Mouse (Mus musculus) hindbrain, embryonic 13.5 days (tissue): ENCODE measurements at regions not wholly inside any gene's neighbourhood (a gene's known extent, or its start where the extent isn't known, plus 50 kb on each side); places are given as distances from the start of the nearest gene placed in this dataset.

Experiments used
- ATAC-seq: fragments of 200-750 bp; cut with Nextera tagmentation; 2 replicates; pipeline ENCODE4 v1.8.0; 2017; ENCODE audit warnings: moderate TSS enrichment; ENCODE audit not compliant: low FRiP score
- H3K27ac ChIP-seq: fragments of 300-500 bp; sonication (generic); 2 replicates; pipeline ENCODE4 v1.5.1; 2015; ENCODE audit warnings: inconsistent platforms, mild to moderate bottlenecking, moderate library complexity
- H3K27me3 ChIP-seq: fragments of 300-500 bp; sonication (generic); 2 replicates; pipeline ENCODE4 v1.6.1; 2015; ENCODE audit warnings: mild to moderate bottlenecking, inconsistent platforms
- H3K36me3 ChIP-seq: fragments of 300-500 bp; sonication (generic); 2 replicates; pipeline ENCODE4 v1.6.1; 2015; ENCODE audit warnings: mild to moderate bottlenecking, inconsistent platforms
- H3K4me1 ChIP-seq: fragments of 300-500 bp; sonication (generic); replicated peaks from 2 replicates; pipeline ENCODE4 v1.6.1; 2015; ENCODE audit warnings: inconsistent platforms
- H3K4me2 ChIP-seq: fragments of 300-500 bp; sonication (generic); 2 replicates; pipeline ENCODE4 v1.6.1; 2015; ENCODE audit warnings: inconsistent platforms, mild to moderate bottlenecking, moderate library complexity
- H3K4me3 ChIP-seq: fragments of 300-500 bp; sonication (generic); 2 replicates; pipeline ENCODE4 v1.5.1; 2015; ENCODE audit warnings: mild to moderate bottlenecking, inconsistent platforms
- H3K9ac ChIP-seq: fragments of 300-500 bp; sonication (generic); 2 replicates; pipeline ENCODE4 v1.6.1; 2015; ENCODE audit warnings: mild to moderate bottlenecking, inconsistent platforms
- H3K9me3 ChIP-seq: fragments of 300-500 bp; sonication (generic); 2 replicates; pipeline ENCODE4 v1.6.1; 2016; ENCODE audit warnings: inconsistent platforms
- WGBS: fragments of 180-500 bp; shearing (Covaris S2); methylation state at CpG from one replicate; pipeline ENCODE4 v1.1.7; 2015; 5-methylcytosine and 5-hydroxymethylcytosine counted together

DNA sequence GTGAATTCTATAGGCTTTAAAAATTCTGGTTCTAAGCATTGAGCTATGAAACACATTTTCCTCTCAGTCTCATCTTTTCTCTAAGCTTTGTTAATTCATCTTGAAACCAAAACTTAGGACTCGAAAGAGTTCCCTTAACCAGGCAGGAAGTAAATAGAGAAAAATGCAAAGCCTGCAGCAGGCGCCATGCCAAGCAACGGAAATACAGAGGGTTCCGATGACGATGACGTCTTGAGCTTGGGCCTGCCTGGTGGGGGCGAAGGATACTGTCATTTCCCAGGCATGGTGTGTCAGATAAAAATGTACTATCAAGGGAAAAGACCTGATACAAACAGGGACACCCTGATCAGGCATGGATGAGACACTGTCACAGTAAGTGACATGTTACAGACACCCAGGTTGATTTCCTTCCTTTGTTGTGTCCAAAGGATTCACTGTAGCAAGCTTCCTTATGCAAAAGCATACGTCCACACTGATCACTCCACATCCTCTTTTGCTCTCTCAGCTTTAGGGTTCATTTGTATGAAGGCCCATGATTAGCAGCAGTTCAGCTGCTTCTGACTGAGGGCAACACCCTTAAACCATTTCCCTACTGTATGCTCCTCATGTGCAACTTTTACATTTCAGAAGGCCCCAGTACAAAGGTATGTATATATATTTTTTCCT is 135.0 kb downstream of the Cemip2 start:
- Histone ChIP-seq H3K27ac (no peak overlapping the region), H3K9me3 (no peaks in the 10 kb centered on the region), H3K4me1 (peaks cover 8% of the 10 kb centered on the region; the same call in 1 of the 2 replicates), H3K4me3 (no peak overlapping the region), H3K27me3 (no peaks in the 10 kb centered on the region), H3K36me3 (no peaks in the 10 kb centered on the region), H3K4me2 (no peak overlapping the region), H3K9ac (no peak overlapping the region)
- WGBS = 82% methylated on average over 8 of the region's 8 CpGs
- ATAC-seq = no peak

DNA sequence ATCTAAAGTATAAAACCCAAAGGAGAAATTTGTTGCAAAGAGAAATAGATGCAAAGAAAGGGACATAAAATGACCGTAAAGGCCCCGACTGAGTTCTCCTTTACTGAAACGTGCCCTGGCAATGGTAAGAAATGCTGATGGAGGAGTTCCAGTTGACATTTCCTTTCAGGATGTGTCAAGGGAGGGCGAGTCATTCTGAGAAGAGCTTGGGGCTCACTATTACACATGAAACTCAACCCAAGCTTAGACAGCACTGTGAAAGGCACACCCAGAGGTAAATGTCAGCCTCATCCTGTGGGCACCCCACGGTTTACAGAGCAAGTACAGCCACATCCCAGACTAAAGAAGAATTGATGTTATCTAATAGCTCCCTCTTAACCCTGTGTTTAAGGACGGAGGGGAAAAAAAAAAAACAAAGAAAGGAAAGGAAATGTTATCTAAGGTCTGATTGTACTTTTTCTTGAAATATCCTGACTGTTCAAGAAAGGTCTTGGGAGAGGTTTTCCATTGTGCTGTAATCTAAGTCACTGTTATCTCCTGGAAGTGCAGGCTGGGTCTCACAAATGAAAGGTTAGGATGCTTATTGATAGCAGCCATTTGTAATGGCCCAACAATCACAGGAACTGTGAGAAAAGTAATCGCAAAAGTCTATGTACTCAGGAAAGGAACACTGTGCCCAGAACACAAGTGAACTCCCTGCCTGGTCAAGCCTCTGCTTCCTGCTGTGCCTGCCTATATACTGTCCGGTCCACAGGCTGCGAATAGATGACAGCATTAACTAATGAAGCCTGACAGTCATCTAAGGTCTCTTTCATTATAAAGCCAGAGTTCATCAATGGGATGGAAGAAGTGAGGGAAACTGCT is 135.8 kb downstream of the Cemip2 start:
- Histone ChIP-seq H3K27ac (no peak overlapping the region), H3K9ac (no peak overlapping the region), H3K4me1 (peaks cover 8% of the 10 kb centered on the region; the same call in 1 of the 2 replicates), H3K36me3 (no peaks in the 10 kb centered on the region), H3K4me3 (no peak overlapping the region), H3K4me2 (no peak overlapping the region), H3K27me3 (no peaks in the 10 kb centered on the region), H3K9me3 (no peaks in the 10 kb centered on the region)
- 41% methylated on average over 9 of the region's 9 CpGs for WGBS
- ATAC-seq = no peak

GRCm38 (mm10) chr19:21914658-21915057 is 136.5 kb downstream of the Cemip2 start:
- no peaks in the 10 kb centered on the region for H3K27me3 ChIP-seq
- H3K4me3 ChIP-seq = no peak overlapping the region
- H3K4me2 ChIP-seq = no peak overlapping the region
- H3K4me1 ChIP-seq = peaks cover 8% of the 10 kb centered on the region; the same call in 1 of the 2 replicates
- no peaks in the 10 kb centered on the region for H3K9me3 ChIP-seq
- no peaks in the 10 kb centered on the region for H3K36me3 ChIP-seq
- no peak overlapping the region for H3K27ac ChIP-seq
- H3K9ac ChIP-seq = no peak overlapping the region
- 42% methylated on average over 3 of the region's 3 CpGs for WGBS
- ATAC-seq = no peak

DNA sequence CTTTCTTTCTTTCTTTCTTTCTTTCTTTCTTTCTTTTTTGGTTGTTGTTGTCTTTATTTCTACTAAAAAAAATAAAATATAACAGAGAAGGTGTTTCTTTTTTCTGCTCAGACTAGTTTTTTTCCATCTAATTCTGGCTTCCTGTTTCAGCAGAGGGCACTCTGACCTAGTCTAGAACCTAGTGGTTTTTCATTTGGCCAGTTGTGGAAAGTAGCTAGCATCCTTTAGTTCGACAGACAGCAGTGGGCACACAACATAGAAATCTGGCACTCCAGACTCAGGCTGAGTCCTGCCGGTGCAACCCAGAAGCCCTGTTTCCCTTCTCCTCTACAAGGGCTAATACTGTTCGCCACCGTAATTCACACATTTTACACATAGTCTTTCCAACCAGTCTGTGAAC is 140.0 kb downstream of the Cemip2 start:
- WGBS = 85% methylated on average over 4 of the region's 4 CpGs
- Histone ChIP-seq H3K9ac (no peak overlapping the region), H3K4me1 (peaks cover 8% of the 10 kb centered on the region; the same call in 1 of the 2 replicates), H3K36me3 (no peaks in the 10 kb centered on the region), H3K4me3 (no peak overlapping the region), H3K27me3 (no peaks in the 10 kb centered on the region), H3K4me2 (no peak overlapping the region), H3K9me3 (no peaks in the 10 kb centered on the region), H3K27ac (no peak overlapping the region)
- no peak for ATAC-seq

GRCm38 (mm10) chr19:21919074-21919473 is 140.9 kb downstream of the Cemip2 start:
- ATAC-seq = no peak
- no peak overlapping the region for H3K4me3 ChIP-seq
- no peak overlapping the region for H3K9ac ChIP-seq
- no peaks in the 10 kb centered on the region for H3K36me3 ChIP-seq
- H3K27ac ChIP-seq = no peak overlapping the region
- H3K9me3 ChIP-seq = no peaks in the 10 kb centered on the region
- peaks cover 8% of the 10 kb centered on the region; the same call in 1 of the 2 replicates for H3K4me1 ChIP-seq
- H3K27me3 ChIP-seq = no peaks in the 10 kb centered on the region
- WGBS = 63% methylated on average over 3 of the region's 3 CpGs
- H3K4me2 ChIP-seq = no peak overlapping the region

DNA sequence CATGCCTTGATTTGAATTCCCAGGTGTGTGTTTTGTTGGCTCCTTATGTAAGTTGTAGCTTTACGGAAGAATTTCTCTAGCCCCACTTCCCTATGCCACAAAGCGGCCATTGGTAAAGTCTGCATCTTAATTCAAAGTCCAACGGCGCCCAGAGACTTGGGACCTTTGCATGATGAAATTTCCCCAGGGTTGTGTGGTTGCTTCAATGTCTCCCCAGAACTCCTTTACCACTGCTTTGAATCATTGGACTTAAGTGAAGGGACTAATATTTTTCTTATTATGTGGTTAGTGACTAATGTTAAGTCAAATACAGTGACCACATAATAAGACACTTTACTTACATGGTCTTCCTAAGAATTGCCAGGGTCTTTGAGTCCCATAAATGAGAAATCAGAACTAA is 162.0 kb downstream of the Cemip2 start:
- Histone ChIP-seq H3K27ac (no peak overlapping the region), H3K4me2 (no peak overlapping the region), H3K9ac (no peak overlapping the region), H3K27me3 (no peaks in the 10 kb centered on the region), H3K4me1 (no peaks in the 10 kb centered on the region), H3K4me3 (no peak overlapping the region), H3K36me3 (no peaks in the 10 kb centered on the region), H3K9me3 (no peaks in the 10 kb centered on the region)
- 98% methylated on average over 4 of the region's 4 CpGs for WGBS
- ATAC-seq = no peak

GRCm38 (mm10) chr19:21941720-21942119 is 163.6 kb downstream of the Cemip2 start:
- no peak overlapping the region for H3K27ac ChIP-seq
- no peaks in the 10 kb centered on the region for H3K27me3 ChIP-seq
- no peaks in the 10 kb centered on the region for H3K4me1 ChIP-seq
- no peak for ATAC-seq
- no peaks in the 10 kb centered on the region for H3K9me3 ChIP-seq
- no peak overlapping the region for H3K4me2 ChIP-seq
- no peaks in the 10 kb centered on the region for H3K36me3 ChIP-seq
- H3K9ac ChIP-seq = no peak overlapping the region
- WGBS = 83% methylated on average over 2 of the region's 2 CpGs
- H3K4me3 ChIP-seq = no peak overlapping the region

DNA sequence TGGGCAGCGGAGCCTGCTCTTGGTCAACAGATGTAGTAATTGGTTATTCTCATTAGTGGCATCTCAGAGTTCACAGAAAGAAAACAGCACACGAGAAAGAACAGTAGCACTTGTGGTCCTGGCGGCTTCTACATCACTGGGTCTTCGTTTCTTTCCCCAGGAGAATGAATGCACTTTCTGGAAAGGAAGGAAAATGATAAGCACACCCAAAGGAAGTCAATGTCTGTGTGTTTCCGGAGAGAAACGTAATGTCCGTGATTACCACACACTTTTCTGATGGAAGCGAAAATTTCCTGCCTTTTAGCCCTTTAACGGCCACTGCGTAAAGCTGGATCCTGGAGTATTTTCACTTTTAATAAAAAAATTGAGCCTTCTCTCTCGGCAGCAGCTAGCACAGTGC is 164.1 kb downstream of the Cemip2 start:
- H3K4me3 ChIP-seq = no peak overlapping the region
- H3K9me3 ChIP-seq = no peaks in the 10 kb centered on the region
- no peak overlapping the region for H3K9ac ChIP-seq
- whole genome bisulfite sequencing = 75% methylated on average over 11 of the region's 11 CpGs
- H3K4me2 ChIP-seq = no peak overlapping the region
- ATAC-seq = no peak
- H3K4me1 ChIP-seq = no peaks in the 10 kb centered on the region
- no peaks in the 10 kb centered on the region for H3K36me3 ChIP-seq
- no peak overlapping the region for H3K27ac ChIP-seq
- H3K27me3 ChIP-seq = no peaks in the 10 kb centered on the region

- Histone ChIP-seq H3K36me3 (no peaks in the 10 kb centered on the region), H3K4me1 (no peaks in the 10 kb centered on the region), H3K27ac (no peak overlapping the region), H3K9me3 (no peaks in the 10 kb centered on the region), H3K9ac (no peak overlapping the region), H3K4me2 (no peak overlapping the region), H3K4me3 (no peak overlapping the region), H3K27me3 (no peaks in the 10 kb centered on the region)
- no peak for ATAC-seq
- WGBS = 66% methylated on average over 4 of the region's 4 CpGs
These were observed 165.3 kb downstream of the Cemip2 start for GRCm38 (mm10) chr19:21943407-21943806.

DNA sequence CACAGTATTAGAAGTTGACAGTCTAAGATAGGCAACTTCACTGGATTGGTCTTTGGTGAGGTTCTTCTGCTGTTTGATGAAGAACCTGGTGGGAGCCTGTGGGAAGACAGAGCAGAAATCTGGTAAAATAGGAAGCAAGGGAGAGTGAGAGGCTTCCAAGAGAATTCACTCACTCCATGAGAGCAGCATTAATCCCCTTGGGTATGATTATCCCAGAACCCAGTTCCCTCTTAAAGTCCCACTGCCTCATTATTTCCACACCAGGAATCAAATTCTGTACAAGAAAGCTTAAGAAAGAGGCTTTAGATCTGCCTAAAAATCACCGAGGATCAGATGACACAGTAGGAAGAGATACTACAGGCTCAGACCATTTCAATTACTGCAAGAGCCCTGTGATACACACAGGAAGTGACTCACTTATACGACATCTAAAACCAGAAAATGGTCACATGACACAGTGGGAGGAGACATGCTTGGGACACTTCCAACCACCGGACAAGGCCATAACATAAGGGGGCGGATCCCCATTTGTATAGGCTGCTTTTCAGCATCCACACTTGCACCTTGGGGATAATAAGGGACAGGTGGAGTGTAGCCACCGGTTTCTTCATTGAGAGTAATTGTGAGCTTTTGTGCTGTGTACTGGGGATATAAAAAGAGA is 168.2 kb downstream of the Cemip2 start:
- no peaks in the 10 kb centered on the region for H3K4me1 ChIP-seq

GRCm38 (mm10) chr19:21948030-21948429 is 169.9 kb downstream of the Cemip2 start:
- Histone ChIP-seq H3K4me1 (no peaks in the 10 kb centered on the region), H3K27ac (no peak overlapping the region), H3K27me3 (no peaks in the 10 kb centered on the region), H3K9me3 (no peaks in the 10 kb centered on the region), H3K9ac (no peak overlapping the region), H3K36me3 (no peaks in the 10 kb centered on the region), H3K4me3 (no peak overlapping the region), H3K4me2 (no peak overlapping the region)
- ATAC-seq = no peak
- WGBS = 91% methylated on average over 2 of the region's 2 CpGs

More for the DNA sequence above, 168.2 kb downstream of the Cemip2 start:
- 82% methylated on average over 5 of the region's 5 CpGs for WGBS
- ATAC-seq = no peak
- no peak overlapping the region for H3K27ac ChIP-seq
- no peak overlapping the region for H3K9ac ChIP-seq
- no peak overlapping the region for H3K4me2 ChIP-seq
- H3K36me3 ChIP-seq = no peaks in the 10 kb centered on the region
- H3K27me3 ChIP-seq = no peaks in the 10 kb centered on the region
- H3K4me3 ChIP-seq = no peak overlapping the region
- no peaks in the 10 kb centered on the region for H3K9me3 ChIP-seq

- 98% methylated on average over 2 of the region's 2 CpGs for WGBS
These were observed 176.2 kb upstream of the Trpm3 start for GRCm38 (mm10) chr19:21962635-21963034.

More at GRCm38 (mm10) chr19:21962635-21963034, 176.2 kb upstream of the Trpm3 start:
- Histone ChIP-seq H3K9ac (no peak overlapping the region), H3K4me3 (no peak overlapping the region), H3K4me1 (no peaks in the 10 kb centered on the region), H3K4me2 (no peak overlapping the region), H3K27me3 (no peaks in the 10 kb centered on the region), H3K27ac (no peak overlapping the region), H3K9me3 (no peaks in the 10 kb centered on the region), H3K36me3 (no peaks in the 10 kb centered on the region)
- ATAC-seq = no peak
